Mouse (Mus musculus) spleen, postnatal 0 days (tissue): ENCODE results near the gene Sgms2. TPM values are rescaled to one million over a fixed set of nuclear protein-coding genes. Genes with fewer than 3 reads are reported as not detected.

ENCODE experiments used
- polyA plus RNA-seq: library from polyadenylated mRNA; unstranded; fragments of >200 nt; fragmentation: Nextera tagmentation; extraction: Ambion mirVana; gene quantifications from 2 replicates; pipeline ENCODE4 v1.2.1, GENCODE M21; 2015

Sgms2 gene
- polyA plus RNA-seq: 4.8 and 6.8 TPM in 2 replicates

GRCm38 (mm10) chr3:131491361-131491925 lies at the start of gene Sgms2:
Gene Sgms2 (minus strand): TSS chr3:131491411.

GRCm38 (mm10) chr3:131302452-131303319 lies 188.5 kb downstream of the Sgms2 start, which contains the start of gene Cyp2u1:
Gene Cyp2u1 (minus strand): TSS chr3:131303227.

GRCm38 (mm10) chr3:131271559-131272373 lies 219.4 kb downstream of the Sgms2 start, which contains the start of gene Hadh:
Gene Hadh (minus strand): TSS chr3:131272101.

Other genes with a start within 250 kb of the Sgms2 start
- 41.3 and 42.4 TPM in 2 replicates for gene Hadh, start 219.3 kb downstream of the Sgms2 start, polyA plus RNA-seq
- gene Cyp2u1, start 188.2 kb downstream of the Sgms2 start, polyA plus RNA-seq: 0.79 and 1.5 TPM in 2 replicates
- gene Papss1, start 73.4 kb upstream of the Sgms2 start, polyA plus RNA-seq: 16.2 and 21.6 TPM in 2 replicates